Mouse (Mus musculus) Patski (cell line): Measurements from ENCODE around the gene Hmx1. TPM values are rescaled to one million over a fixed set of nuclear protein-coding genes. Genes with fewer than 3 reads are reported as not detected.

Experiments
- ATAC-seq: fragments of 100-300 bp; one replicate; pipeline ENCODE4 v1.8.0; 2021
- CTCF ChIA-PET: fragments of 350-600 bp; sonication (Branson Sonifier 250); formaldehyde crosslinking; loops from one replicate; lab custom pipeline; 2022; ENCODE audit warnings: inconsistent platforms; lab: Charles Lee
- POLR2A ChIA-PET: fragments of 350-600 bp; sonication (Branson Sonifier 250); formaldehyde crosslinking; loops from one replicate; lab custom pipeline; 2022; ENCODE audit warnings: antibody characterized with exemption, inconsistent platforms; lab: Charles Lee
- DNase-seq: peaks from one replicate; pipeline ENCODE4 v3.0.0-alpha.2; 2011; ENCODE audit warnings: low read depth, low spot score
- H3K27me3 ChIP-seq: fragments of 371-371 bp; one replicate; pipeline ENCODE4 v1.5.1; 2021
- CTCF ChIP-seq: fragments of 100-300 bp; IDR thresholded peaks from one replicate; pipeline ENCODE4 v1.5.1; 2021
- in situ Hi-C: fragments of 300-500 bp; cut with MboI; formaldehyde crosslinking; loops from 3 replicates; pipeline ENCODE4 v1.11.1; 2018; ENCODE audit warnings: low pct_unique_long_range_greater_than_20kb, mixed read lengths
- polyA plus RNA-seq: library from polyadenylated mRNA; unstranded; gene quantifications from one replicate; pipeline ENCODE4 v1.2.3, GENCODE M21; 2021

Gene Hmx1
- polyA plus RNA-seq, 1 experiment from 2014 or later, result not detected

DNA sequence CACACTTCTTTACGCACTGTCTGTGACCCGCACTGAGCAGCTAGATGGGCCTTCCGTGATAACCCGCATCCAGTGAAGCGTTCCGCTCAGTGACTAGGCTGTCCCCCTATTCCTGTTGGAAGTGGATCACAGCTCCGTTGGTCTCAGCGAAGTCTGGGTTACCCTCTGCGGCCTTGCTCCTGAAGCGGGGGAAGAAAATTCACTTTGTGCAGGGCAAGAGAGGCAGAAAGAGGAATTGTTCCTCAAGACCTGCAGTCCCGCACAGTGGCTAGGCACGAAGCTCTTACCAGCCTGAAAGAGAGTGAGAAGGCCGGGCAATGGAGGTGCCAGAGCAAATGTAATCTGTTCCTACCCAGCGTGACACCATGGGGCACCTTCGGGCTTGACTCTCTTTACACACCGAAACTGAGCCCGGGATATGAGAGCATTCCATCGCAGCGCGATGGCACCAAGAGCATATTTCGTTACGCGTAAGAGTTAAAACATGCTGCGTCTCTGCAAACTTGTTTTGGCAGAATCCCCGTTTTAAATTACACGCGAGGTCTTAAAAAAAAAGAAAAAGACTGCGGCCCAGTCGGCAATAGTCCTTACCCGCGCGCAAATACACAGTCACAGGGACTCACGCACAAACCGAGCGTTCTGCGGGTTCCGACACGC, 946 bp upstream of the Hmx1 start:
- H3K27me3 ChIP-seq, result peaks cover 75% of the 10 kb centered on the region
- ATAC-seq (no peak), DNase-seq (no peak)
- CTCF ChIA-PET, result no interaction called here
- no peak for TF ChIP-seq CTCF
- in situ Hi-C loops, result no loop called here
- POLR2A ChIA-PET, result no interaction called here

GRCm38 (mm10) chr5:35389441-35389840, 533 bp downstream of the Hmx1 start:
- in situ Hi-C loops, result no loop called here
- peaks cover 81% of the 10 kb centered on the region for H3K27me3 ChIP-seq
- no peak for TF ChIP-seq CTCF
- ChIA-PET CTCF (no interaction called here), POLR2A (no interaction called here)
- no peak for DNase-seq
- no peak for ATAC-seq

DNA sequence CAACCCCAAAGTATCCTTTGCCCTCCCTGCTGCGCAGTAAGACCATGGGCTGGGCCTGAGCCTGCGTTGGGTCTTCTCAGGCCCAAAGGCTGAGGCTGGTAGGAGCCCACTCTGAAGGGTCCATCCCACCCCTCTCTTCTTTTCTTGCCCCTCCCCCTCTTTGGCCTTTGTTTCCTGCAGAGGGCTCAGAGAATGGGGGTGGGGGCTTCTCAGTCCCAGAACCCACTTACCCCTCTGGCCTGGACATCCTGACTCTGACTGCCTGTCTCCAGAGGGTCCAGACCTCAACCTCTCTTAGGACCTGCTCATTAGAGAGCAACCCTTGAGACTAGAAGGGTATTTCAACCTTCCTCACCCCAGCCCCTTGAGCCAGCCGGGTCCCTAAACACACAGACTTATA, 1.0 kb downstream of the Hmx1 start:
- ChIA-PET CTCF (no interaction called here), POLR2A (no interaction called here)
- in situ Hi-C loops, result no loop called here
- ATAC-seq (no peak), DNase-seq (no peak)
- no peak for TF ChIP-seq CTCF
- H3K27me3 ChIP-seq, result peaks cover 79% of the 10 kb centered on the region

DNA sequence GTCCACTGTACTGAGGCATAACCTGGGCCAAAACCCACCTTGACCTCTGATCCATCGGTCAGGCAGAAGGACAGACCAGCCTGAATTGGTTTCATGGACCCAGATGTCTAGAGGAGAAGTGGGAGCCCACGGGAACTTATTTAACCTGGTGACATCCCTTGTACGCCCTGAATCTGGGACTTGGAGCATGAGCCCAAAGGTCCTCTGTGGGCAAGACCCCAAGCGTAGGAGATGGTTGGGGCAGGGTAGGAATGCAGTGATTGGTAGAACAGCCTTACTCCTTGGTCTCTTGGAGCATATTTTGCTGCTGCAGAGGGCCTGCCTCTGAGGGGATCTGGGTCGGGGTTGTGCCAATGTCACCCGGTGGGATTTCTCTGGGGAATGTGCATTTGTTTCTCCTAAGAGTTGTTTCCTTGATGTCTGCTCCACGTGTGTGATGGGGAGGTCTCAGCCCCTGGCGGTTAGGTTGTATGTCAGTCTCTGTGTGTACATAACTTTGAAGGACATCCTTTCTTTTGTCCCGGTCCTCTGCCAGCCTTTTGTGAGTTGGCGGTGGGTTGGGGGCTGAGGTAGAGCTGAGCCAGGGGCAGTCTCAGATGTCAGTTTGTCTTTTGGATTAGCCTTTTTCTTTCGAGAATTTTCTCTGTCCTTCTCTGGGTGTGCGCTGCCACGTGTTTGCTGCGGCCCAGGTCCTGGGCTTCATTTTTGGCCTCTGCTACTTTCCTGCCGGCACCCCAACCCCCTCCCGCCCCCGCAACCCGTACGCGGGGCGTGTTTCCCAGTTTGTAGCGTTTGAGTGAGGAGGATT, 2.1 kb downstream of the Hmx1 start:
- CTCF ChIA-PET, result no interaction called here
- POLR2A ChIA-PET, result no interaction called here
- H3K27me3 ChIP-seq, result peaks cover 78% of the 10 kb centered on the region
- DNase-seq (no peak), ATAC-seq (no peak)
- TF ChIP-seq CTCF, result no peak
- in situ Hi-C loops, result no loop called here

DNA sequence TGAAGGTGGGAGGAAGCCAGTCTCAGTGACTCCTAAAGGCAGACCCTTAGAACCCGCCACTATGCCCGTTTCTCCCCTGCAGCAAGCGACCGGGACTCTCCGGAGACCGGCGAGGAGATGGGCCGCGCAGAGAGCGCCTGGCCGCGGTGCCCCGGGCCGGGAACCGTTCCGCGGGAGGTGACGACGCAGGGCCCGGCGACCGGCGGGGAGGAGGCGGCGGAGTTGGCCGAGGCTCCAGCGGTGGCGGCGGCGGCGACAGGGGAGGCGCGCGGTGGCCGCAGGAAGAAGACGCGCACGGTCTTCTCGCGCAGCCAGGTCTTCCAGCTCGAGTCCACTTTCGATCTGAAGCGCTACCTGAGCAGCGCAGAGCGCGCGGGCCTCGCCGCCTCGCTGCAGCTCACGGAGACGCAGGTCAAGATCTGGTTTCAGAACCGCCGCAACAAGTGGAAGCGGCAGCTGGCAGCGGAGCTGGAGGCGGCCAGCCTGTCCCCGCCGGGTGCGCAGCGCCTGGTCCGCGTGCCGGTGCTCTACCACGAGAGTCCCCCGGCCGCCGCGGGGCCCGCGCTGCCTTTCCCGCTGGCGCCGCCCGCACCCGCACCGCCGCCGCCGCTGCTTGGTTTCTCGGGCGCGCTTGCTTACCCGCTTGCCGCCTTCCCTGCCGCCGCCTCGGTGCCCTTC, 2.9 kb downstream of the Hmx1 start:
- POLR2A ChIA-PET, result no interaction called here
- DNase-seq (no peak), ATAC-seq (no peak)
- H3K27me3 ChIP-seq, result peaks cover 77% of the 10 kb centered on the region
- CTCF ChIA-PET, result no interaction called here
- no peak for TF ChIP-seq CTCF
- in situ Hi-C loops, result no loop called here

DNA sequence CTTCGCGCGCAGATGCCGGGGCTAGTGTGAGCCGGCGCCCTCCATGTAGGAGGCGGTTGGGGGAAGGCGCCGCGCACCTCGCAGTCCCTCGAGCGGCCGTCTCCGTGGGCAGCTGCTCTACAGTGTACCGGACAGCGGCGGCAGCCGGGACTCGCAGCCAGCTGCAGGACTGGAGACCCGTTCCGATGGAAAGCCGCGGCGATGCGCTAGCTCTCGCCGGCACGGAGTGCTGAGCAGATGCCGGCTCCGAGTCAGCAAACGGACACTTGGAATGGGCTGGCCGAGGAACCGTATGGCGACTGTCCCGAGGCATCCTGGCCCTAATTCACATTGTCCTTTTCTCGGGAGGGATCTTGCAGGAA, 3.4 kb downstream of the Hmx1 start:
- ChIA-PET CTCF (no interaction called here), POLR2A (no interaction called here)
- TF ChIP-seq CTCF, result no peak
- H3K27me3 ChIP-seq, result peaks cover 78% of the 10 kb centered on the region
- ATAC-seq, result no peak
- in situ Hi-C loops, result no loop called here
- no peak for DNase-seq

DNA sequence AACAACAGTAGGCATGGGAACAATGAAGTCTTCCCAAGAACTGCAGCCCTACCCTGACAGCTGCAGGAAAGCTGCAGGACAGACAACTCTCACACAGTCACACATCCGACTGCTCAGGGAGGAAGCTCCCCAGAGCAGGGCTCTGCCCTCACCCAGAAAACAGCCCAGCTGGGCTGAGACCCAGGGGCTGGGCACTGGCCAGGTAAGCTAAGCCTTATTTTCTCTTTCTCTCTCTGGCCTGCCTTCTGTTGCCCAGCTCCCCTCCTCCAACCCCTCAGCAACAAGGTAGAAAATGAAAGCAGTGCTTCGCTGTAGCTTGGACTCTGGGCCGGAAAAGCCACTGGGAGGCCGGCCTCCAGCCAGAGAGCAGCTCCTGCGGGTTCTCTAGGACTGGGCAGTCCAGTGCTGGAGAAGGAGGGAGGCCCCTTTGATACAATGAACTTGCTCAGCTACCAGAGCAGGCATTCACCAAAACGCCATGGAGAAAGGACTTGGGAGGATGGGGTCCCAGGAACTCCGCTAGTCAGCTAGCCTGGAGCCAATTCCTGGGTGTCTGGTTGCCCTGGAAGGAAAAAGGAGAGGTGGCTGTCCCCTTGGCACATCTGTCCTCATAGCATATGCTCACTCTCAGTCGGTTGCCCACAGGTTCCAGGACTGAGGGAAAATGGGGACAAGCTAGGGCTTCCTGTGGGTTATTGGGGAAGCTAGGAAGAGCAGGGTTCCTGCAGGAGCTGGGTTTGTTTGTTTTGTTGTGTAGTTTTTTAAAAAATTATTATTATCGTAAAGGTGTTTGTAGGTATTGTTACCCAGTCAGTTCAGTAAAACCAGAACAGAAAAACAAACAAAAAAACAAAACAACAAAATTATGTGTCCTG, 6.9 kb downstream of the Hmx1 start:
- DNase-seq, result no peak

DNA sequence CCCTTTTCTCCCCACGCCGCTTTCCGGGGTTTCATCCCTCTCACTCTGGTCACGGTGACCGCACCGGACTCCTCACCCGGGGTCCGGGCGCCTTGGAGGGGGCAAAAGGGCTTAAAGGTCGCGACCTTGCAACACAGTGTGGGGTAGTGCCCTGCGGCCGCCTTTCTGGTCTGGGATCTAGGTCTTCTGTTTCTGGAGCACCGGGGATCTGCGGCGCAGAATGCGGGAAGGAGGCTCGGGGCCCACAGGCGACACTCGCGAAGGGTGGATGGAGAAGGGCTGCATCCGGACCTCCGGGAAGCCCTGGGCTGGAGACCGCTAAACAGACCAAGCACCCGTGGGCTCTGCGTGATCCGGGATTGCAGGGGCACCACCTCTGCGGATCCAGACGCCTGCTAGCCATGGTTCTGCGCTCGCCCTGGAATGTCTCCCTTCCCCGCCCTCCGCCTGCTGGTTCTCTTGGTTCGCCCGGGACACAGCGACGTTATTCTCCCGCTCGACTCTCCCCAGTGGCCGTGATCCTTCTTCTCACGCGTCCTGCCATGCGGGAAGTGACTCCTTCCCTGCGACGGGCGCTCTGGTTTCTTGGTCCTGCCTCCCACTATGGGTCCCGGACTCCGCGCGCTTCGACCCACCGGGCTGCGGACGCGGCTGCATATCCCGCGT, 8.2 kb downstream of the Hmx1 start:
- DNase-seq (no peak), ATAC-seq (no peak)
- CTCF ChIA-PET, result no interaction called here
- POLR2A ChIA-PET, result no interaction called here
- H3K27me3 ChIP-seq, result peaks cover 82% of the 10 kb centered on the region
- TF ChIP-seq CTCF, result no peak
- in situ Hi-C loops, result no loop called here

More for the DNA sequence above, 6.9 kb downstream of the Hmx1 start:
- in situ Hi-C loops, result no loop called here
- no peak for ATAC-seq
- peaks cover 86% of the 10 kb centered on the region for H3K27me3 ChIP-seq
- no peak for TF ChIP-seq CTCF
- ChIA-PET CTCF (interaction anchor here (1.7 kb wide), 1 partner anchor 10 kb away, joined by 4 read pairs; no protein-coding TSS in a partner anchor), POLR2A (no interaction called here)

DNA sequence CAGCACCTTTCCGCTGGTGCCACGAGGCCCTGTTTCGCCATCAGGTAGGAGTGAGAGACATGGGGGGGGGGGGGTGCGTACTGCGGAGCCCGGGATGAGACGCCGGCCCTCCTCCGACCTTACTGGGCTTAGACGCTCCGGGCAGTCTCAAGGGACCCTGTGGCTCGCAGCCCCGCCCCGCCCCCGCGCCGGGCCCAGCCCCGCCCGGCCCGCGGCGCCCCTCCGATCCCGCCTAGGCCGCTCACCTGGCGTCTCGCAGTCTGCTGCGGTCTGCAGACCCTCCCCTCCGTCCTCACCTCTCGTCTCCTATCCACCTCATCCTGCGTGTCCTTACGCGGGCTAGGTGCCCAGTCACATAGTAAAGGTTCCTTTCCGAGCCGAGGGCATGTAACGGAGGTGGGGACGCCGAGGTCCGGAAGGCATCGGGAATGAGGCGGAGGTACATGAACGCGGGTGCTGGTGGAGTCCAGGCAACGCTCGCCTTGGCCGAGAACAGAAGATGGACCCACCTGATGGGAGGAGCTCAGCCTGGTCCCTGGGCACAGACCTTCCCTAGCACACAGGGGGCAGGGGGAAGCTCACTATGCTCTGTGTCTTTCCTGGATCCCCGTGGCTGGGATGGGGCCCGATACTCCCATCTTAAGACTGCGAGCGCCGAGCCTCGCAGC, 8.9 kb downstream of the Hmx1 start:
- POLR2A ChIA-PET, result no interaction called here
- no peak for TF ChIP-seq CTCF
- in situ Hi-C loops, result no loop called here
- CTCF ChIA-PET, result no interaction called here
- DNase-seq (no peak), ATAC-seq (no peak)
- peaks cover 80% of the 10 kb centered on the region for H3K27me3 ChIP-seq
